Mouse (Mus musculus) lung, embryonic 15.5 days (tissue): ENCODE results near the gene Slc7a15. TPM values are rescaled to one million over a fixed set of nuclear protein-coding genes. Genes with fewer than 3 reads are reported as not detected.

Experiments used
- ATAC-seq: fragments of 200-750 bp; cut with Nextera tagmentation; 2 replicates; pipeline ENCODE4 v1.8.0; 2017; ENCODE audit warnings: moderate number of reproducible peaks, borderline replicate concordance; ENCODE audit not compliant: low FRiP score, low TSS enrichment; ENCODE audit errors: extremely low read depth
- H3K27ac ChIP-seq: fragments of 300-500 bp; sonication (generic); 2 replicates; pipeline ENCODE4 v1.5.1; 2015; ENCODE audit warnings: moderate library complexity, mild to moderate bottlenecking, inconsistent platforms
- H3K27me3 ChIP-seq: fragments of 300-500 bp; sonication (generic); 2 replicates; pipeline ENCODE4 v1.6.1; 2015; ENCODE audit warnings: inconsistent platforms
- H3K36me3 ChIP-seq: fragments of 300-500 bp; sonication (generic); 2 replicates; pipeline ENCODE4 v1.6.1; 2015; ENCODE audit warnings: inconsistent platforms
- H3K4me1 ChIP-seq: fragments of 300-500 bp; sonication (generic); 2 replicates; pipeline ENCODE4 v1.6.1; 2015; ENCODE audit warnings: inconsistent platforms
- H3K4me2 ChIP-seq: fragments of 300-500 bp; sonication (generic); 2 replicates; pipeline ENCODE4 v1.6.1; 2015; ENCODE audit warnings: inconsistent platforms, mild to moderate bottlenecking, moderate library complexity
- H3K4me3 ChIP-seq: fragments of 300-500 bp; sonication (generic); 2 replicates; pipeline ENCODE4 v1.5.1; 2015; ENCODE audit warnings: mild to moderate bottlenecking, inconsistent platforms
- H3K9ac ChIP-seq: fragments of 300-500 bp; sonication (generic); 2 replicates; pipeline ENCODE4 v1.6.1; 2015; ENCODE audit warnings: inconsistent platforms
- H3K9me3 ChIP-seq: fragments of 300-500 bp; sonication (generic); 2 replicates; pipeline ENCODE4 v1.6.1; 2016; ENCODE audit warnings: inconsistent platforms
- WGBS: fragments of 180-500 bp; shearing (Covaris S2); methylation state at CpG from one replicate; pipeline ENCODE4 v1.1.7; 2015; 5-methylcytosine and 5-hydroxymethylcytosine counted together
- polyA plus RNA-seq: library from polyadenylated mRNA; unstranded; fragments of >200 nt; fragmentation: Nextera tagmentation; extraction: Ambion mirVana; gene quantifications from 2 replicates; pipeline ENCODE4 v1.2.1, GENCODE M21; 2015

The Slc7a15 gene
- polyA plus RNA-seq, 1 experiment from 2014 or later, result not detected

GRCm38 (mm10) chr12:8524062-8524461, 74.8 kb downstream of the Slc7a15 start:
- H3K4me1 ChIP-seq, result peaks cover 6% of the 10 kb centered on the region; the same call in 1 of the 2 replicates
- H3K36me3 ChIP-seq, result no peaks in the 10 kb centered on the region
- no peak overlapping the region for H3K27ac ChIP-seq
- no peaks in the 10 kb centered on the region for H3K27me3 ChIP-seq
- WGBS, result 59% methylated on average over 5 of the region's 5 CpGs
- H3K9ac ChIP-seq, result no peak overlapping the region
- no peak for ATAC-seq
- H3K4me3 ChIP-seq, result no peak overlapping the region
- no peaks in the 10 kb centered on the region for H3K9me3 ChIP-seq
- H3K4me2 ChIP-seq, result no peak overlapping the region

DNA sequence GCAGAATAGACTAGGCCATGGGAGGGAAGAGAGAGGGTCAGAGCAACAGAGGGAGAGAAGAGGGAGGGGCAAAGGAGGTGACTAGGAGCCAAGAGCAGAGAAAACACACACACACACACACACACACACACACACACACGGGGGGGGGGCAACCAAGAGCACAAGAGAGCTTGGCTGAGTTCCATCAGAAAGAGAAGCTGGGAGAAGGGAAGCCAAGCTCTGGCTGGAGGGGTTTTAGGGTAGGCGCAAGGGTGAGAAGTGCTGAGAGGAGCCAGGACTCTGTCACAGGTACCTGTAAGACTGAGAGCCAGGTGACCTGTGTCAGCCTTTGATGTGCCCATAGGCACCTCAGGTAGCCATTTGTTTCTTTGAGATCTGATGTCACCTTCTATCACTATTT, 76.2 kb downstream of the Slc7a15 start:
- 87% methylated on average over 1 of the region's 2 CpGs for WGBS
- Histone ChIP-seq H3K4me2 (no peak overlapping the region), H3K4me1 (peaks cover 6% of the 10 kb centered on the region; the same call in 1 of the 2 replicates), H3K4me3 (no peak overlapping the region), H3K27ac (no peak overlapping the region), H3K27me3 (no peaks in the 10 kb centered on the region), H3K36me3 (no peaks in the 10 kb centered on the region), H3K9me3 (no peaks in the 10 kb centered on the region), H3K9ac (no peak overlapping the region)
- no peak for ATAC-seq

- H3K27ac ChIP-seq, result no peak overlapping the region
- H3K9ac ChIP-seq, result no peak overlapping the region
- WGBS, result 35% methylated on average over 11 of the region's 12 CpGs
Measured at GRCm38 (mm10) chr12:8521375-8522047, 77.4 kb downstream of the Slc7a15 start.

DNA sequence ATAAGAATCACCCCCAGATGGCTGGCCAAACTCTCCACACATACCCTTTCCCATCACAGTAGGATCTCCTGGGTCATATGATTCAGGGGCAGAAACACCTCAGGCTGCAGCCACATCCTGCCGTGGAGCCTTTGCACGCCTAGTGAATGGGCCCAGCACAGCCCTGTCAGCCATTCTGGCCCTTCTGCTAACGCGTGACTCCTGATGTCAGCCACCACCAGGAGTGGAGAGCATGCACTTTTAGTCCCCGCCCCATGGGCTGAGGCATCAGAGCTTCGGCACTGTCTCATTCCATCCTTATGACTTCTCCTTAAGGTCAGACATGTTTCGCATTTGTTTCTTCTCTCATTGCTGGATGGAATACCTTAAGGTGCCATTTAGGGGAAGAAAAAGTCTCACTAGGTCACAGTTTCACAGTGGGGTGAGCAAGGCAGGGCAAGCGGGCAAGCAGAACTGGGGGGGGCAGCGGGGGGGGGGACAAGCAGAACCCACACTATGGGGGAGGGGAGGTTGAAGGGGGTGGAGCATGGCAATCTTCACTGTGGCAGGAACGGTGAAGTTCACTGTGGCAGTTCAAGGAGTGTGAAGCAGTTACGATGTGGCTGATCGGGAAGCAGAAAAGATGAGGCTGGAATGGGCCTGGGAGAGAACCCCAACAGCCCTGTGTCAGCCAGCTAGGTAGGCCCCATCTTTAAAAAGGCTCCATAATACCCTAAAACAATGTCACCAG, 79.3 kb downstream of the Slc7a15 start:
- Histone ChIP-seq H3K27ac (no peak overlapping the region), H3K9ac (no peak overlapping the region), H3K36me3 (no peaks in the 10 kb centered on the region), H3K4me1 (peaks cover 6% of the 10 kb centered on the region; the same call in 1 of the 2 replicates), H3K4me3 (no peak overlapping the region), H3K27me3 (no peaks in the 10 kb centered on the region), H3K9me3 (no peaks in the 10 kb centered on the region), H3K4me2 (no peak overlapping the region)
- ATAC-seq, result no peak
- 50% methylated on average over 12 of the region's 12 CpGs for WGBS

More at GRCm38 (mm10) chr12:8521375-8522047, 77.4 kb downstream of the Slc7a15 start:
- Histone ChIP-seq H3K9me3 (no peaks in the 10 kb centered on the region), H3K4me2 (0 out of 2 replicates have a peak overlapping the region, but pooled peaks have one; percentile 3), H3K27me3 (no peaks in the 10 kb centered on the region), H3K36me3 (no peaks in the 10 kb centered on the region), H3K4me3 (no peak overlapping the region), H3K4me1 (peaks cover 6% of the 10 kb centered on the region; the same call in 1 of the 2 replicates)
- peak; percentile 71 for ATAC-seq

DNA sequence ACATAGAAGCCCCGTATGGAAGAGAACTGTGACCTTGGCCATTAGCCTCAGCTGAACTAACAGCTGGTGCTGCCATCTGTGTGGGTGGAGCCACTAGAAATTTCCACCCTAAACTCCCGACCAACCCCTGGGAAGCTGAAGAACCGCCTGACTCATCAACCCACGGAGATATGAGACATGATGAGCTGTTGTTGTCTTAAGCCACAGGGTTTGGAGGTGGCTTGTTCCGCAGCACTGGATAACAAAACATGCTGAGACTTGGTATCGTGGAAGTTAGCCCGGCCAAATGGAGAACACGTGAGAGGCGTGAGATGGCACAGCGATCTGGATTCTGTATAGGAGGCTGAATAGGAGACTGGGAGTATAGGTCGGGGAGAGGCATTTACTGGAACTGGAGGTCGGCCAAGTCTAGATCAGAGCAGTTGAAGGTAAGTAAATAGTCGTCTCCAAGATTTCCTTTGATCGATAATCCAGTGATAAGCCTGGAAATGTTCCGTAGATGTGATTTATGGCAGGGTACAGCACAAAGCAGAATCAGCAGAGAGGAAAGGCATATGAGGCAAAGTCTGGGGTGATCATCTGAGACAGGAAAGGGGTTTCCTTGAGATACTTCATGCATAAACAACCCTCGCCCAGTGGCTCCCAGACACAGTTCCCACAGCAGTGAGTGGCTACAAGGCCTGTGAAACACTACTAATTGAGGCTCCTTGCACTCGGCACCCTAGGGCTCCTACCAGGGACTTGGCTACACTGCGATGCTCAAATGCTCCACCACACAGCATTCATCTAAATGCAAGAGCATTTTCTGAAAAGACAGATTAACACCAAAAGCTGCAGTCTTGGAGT, 87.6 kb downstream of the Slc7a15 start:
- 54% methylated on average over 18 of the region's 18 CpGs for WGBS
- Histone ChIP-seq H3K4me1 (peaks cover 9% of the 10 kb centered on the region; the same call in 1 of the 2 replicates), H3K4me3 (no peak overlapping the region), H3K9me3 (no peaks in the 10 kb centered on the region), H3K4me2 (no peak overlapping the region), H3K27me3 (no peaks in the 10 kb centered on the region), H3K27ac (no peak overlapping the region), H3K36me3 (no peaks in the 10 kb centered on the region), H3K9ac (no peak overlapping the region)
- peak; percentile 46; the same call in 1 of the 2 replicates for ATAC-seq

GRCm38 (mm10) chr12:8510317-8510988, 88.4 kb downstream of the Slc7a15 start:
- peaks cover 9% of the 10 kb centered on the region; the same call in 1 of the 2 replicates for H3K4me1 ChIP-seq
- no peaks in the 10 kb centered on the region for H3K9me3 ChIP-seq
- no peak overlapping the region for H3K4me2 ChIP-seq
- no peak overlapping the region for H3K27ac ChIP-seq
- no peaks in the 10 kb centered on the region for H3K36me3 ChIP-seq
- H3K27me3 ChIP-seq, result no peaks in the 10 kb centered on the region
- WGBS, result 58% methylated on average over 6 of the region's 6 CpGs
- H3K9ac ChIP-seq, result no peak overlapping the region
- ATAC-seq, result no peak
- no peak overlapping the region for H3K4me3 ChIP-seq

DNA sequence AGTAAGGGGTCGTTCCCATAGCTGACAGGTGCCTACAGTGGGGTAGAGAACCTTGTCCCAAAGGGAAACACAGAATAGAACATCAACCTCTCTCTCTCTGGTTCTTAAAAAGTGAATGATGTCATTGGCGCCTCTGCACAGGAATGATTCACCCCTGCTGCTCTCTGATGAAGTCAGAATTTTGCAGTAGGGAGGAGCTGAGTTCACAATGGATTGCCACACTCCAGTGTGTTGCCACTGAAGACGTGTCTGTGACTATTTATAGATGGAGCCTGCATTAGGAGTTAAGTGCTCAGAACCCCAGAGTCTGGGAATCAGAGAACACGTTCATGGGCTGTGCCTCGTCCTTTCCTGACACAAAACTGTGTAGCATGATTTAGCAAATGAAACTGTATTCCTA, 89.2 kb downstream of the Slc7a15 start:
- no peak overlapping the region for H3K4me2 ChIP-seq
- H3K9ac ChIP-seq, result no peak overlapping the region
- H3K4me1 ChIP-seq, result peaks cover 9% of the 10 kb centered on the region; the same call in 1 of the 2 replicates
- 56% methylated on average over 5 of the region's 5 CpGs for WGBS
- H3K27ac ChIP-seq, result no peak overlapping the region
- ATAC-seq, result no peak
- H3K36me3 ChIP-seq, result no peaks in the 10 kb centered on the region
- H3K27me3 ChIP-seq, result no peaks in the 10 kb centered on the region
- H3K4me3 ChIP-seq, result no peak overlapping the region
- no peaks in the 10 kb centered on the region for H3K9me3 ChIP-seq

- no peak overlapping the region for H3K27ac ChIP-seq
- no peaks in the 10 kb centered on the region for H3K27me3 ChIP-seq
- H3K4me1 ChIP-seq, result peaks cover 11% of the 10 kb centered on the region; the same call in 1 of the 2 replicates
- no peaks in the 10 kb centered on the region for H3K9me3 ChIP-seq
- H3K4me3 ChIP-seq, result no peak overlapping the region
- H3K36me3 ChIP-seq, result no peaks in the 10 kb centered on the region
- no peak overlapping the region for H3K9ac ChIP-seq
- no peak overlapping the region for H3K4me2 ChIP-seq
- 43% methylated on average over 9 of the region's 9 CpGs for WGBS
- peak; percentile 28; the same call in 1 of the 2 replicates for ATAC-seq
Measured at GRCm38 (mm10) chr12:8506954-8507707, 91.7 kb downstream of the Slc7a15 start.

GRCm38 (mm10) chr12:8504131-8504530, 94.7 kb downstream of the Slc7a15 start:
- Histone ChIP-seq H3K4me3 (no peak overlapping the region), H3K27ac (no peak overlapping the region), H3K9me3 (no peaks in the 10 kb centered on the region), H3K27me3 (no peaks in the 10 kb centered on the region), H3K36me3 (no peaks in the 10 kb centered on the region), H3K4me2 (no peak overlapping the region), H3K9ac (no peak overlapping the region), H3K4me1 (peaks cover 21% of the 10 kb centered on the region)
- WGBS, result 83% methylated on average over 6 of the region's 6 CpGs
- ATAC-seq, result no peak

DNA sequence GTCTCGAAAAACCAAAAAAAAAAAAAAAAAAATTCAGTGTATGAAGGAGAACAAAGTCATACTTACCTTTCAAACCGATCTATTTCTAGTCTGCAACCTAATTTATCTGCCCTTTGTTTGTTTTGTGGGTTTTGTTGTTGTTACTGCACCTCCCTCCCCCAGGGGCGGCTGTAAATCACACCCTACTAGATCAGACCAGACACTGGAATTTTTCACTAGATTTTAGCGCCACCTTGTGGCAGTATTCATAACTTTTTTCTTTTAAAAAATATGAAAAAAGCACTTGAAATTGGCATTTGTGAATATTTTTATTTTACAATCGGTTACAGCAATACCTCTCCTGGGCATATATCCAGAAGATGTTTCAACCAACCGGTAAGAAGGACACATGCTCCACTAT, 96.3 kb downstream of the Slc7a15 start:
- WGBS, result 14% methylated on average over 6 of the region's 6 CpGs
- Histone ChIP-seq H3K27ac (no peak overlapping the region), H3K4me3 (no peak overlapping the region), H3K4me2 (no peak overlapping the region), H3K36me3 (no peaks in the 10 kb centered on the region), H3K9ac (no peak overlapping the region), H3K27me3 (no peaks in the 10 kb centered on the region), H3K9me3 (no peaks in the 10 kb centered on the region), H3K4me1 (peaks cover 26% of the 10 kb centered on the region)
- no peak for ATAC-seq
